Comparison of ENCODE assay signal across 10 mouse cellular contexts in genomic region chr3:137783937-137784911, GRCm38 (mm10).
A peak's percentile ranks its signal among the peaks of the same experiment; 100 is the strongest.
DNase-seq lines count a peak whose midpoint lies in the region; ATAC-seq lines count a peak whose summit lies in the region.
"Had no signal": no experiment of that assay in that cellular context is flagged by ENCODE, and none has a peak within 500 bp of the region (broad histone marks: within the 10 kb centered on the region; RNA-seq: fewer than 3 reads in every experiment).

No protein-coding gene starts in this region.

- H3K36me3 ChIP-seq in forebrain, embryonic 12.5 days (replicated peaks) = no peaks in the 10 kb centered on the region

- H3K4me3 ChIP-seq in forebrain, embryonic 12.5 days (replicated peaks) = no peak overlapping the region

- 20% methylated on average over 7 of the region's 7 CpGs for WGBS in forebrain, embryonic 12.5 days

- ATAC-seq in forebrain, embryonic 12.5 days (ENCODE audit: low FRiP score) = peak; percentile 82

- no peaks in the 10 kb centered on the region for H3K9me3 ChIP-seq in forebrain, embryonic 12.5 days

- peaks cover 16% of the 10 kb centered on the region for H3K27me3 ChIP-seq in forebrain, embryonic 12.5 days

- peak overlapping the region; percentile 81 for H3K27ac ChIP-seq in forebrain, embryonic 12.5 days

- peaks cover 34% of the 10 kb centered on the region for H3K4me1 ChIP-seq in forebrain, embryonic 12.5 days

- DNase-seq in heart, adult 11 months = peak; percentile 39
- no peak for DNase-seq in heart, postnatal 14 days
- peak; percentile 60 for DNase-seq in ES-CJ7 (ENCODE audit: low read depth, low spot score)
- DNase-seq in mesoderm, embryonic 11.5 days (ENCODE audit: low read depth, low spot score) = peak; percentile 41
- no peak for DNase-seq in frontal cortex, postnatal 14 days (ENCODE audit: low spot score in 2 of 2)
- DNase-seq in left cerebral cortex, postnatal 36 days (ENCODE audit: low spot score in 2 of 2) = no peak
- no peak for DNase-seq in thymus, postnatal 4 days
- DNase-seq: adrenal gland, adult 2 months; cerebellum, postnatal 36 days had no signal

- H3K9ac ChIP-seq in forebrain, embryonic 12.5 days = no peak overlapping the region

- intact Hi-C loops in heart, postnatal 14 days (cut with DNase I) = loop anchor here (5.0 kb wide), 1 partner anchor 648 kb away; no protein-coding TSS in a partner anchor
- intact Hi-C loops in left cerebral cortex, postnatal 36 days (cut with DNase I) = no loop called here

- peak overlapping the region; percentile 34 for H3K4me2 ChIP-seq in forebrain, embryonic 12.5 days

Comparison
In these comparisons a context has a peak if more than half of its experiments do, and no peak if none do; other contexts are left out.
1. DNase-seq: peak in heart, adult 11 months (single experiment), ES-CJ7 (single experiment) and mesoderm, embryonic 11.5 days (single experiment); none in heart, postnatal 14 days (0 of 2), frontal cortex, postnatal 14 days (0 of 2), left cerebral cortex, postnatal 36 days (0 of 2) and thymus, postnatal 4 days (single experiment).